Mouse (Mus musculus): ENCODE results near the gene Dph3. TPM values are rescaled to one million over a fixed set of nuclear protein-coding genes. Genes with fewer than 3 reads are reported as not detected.

Gene Dph3
- total RNA-seq, 4 experiments from 2014 or later: 122 to 147 (median 130) TPM

- no peak for DNase-seq (ENCODE audit: low spot score in 2 of 2)
Measured at GRCm38 (mm10) chr14:32084761-32085485, 606 bp downstream of the Dph3 start, which contains the start of gene Oxnad1. Gene Oxnad1 (plus strand): TSS chr14:32085374.

- DNase-seq (ENCODE audit: low spot score in 2 of 2): no peak
Measured at GRCm38 (mm10) chr14:32083466-32083865, 2.1 kb downstream of the Dph3 start.

GRCm38 (mm10) chr14:32082891-32083290, 2.6 kb downstream of the Dph3 start:
- no peak for DNase-seq (ENCODE audit: low spot score in 2 of 2)

- no peak for DNase-seq (ENCODE audit: low spot score in 2 of 2)
Measured at GRCm38 (mm10) chr14:32081026-32081425, 4.5 kb downstream of the Dph3 start.

GRCm38 (mm10) chr14:32076896-32077575, 8.5 kb downstream of the Dph3 start:
- DNase-seq (ENCODE audit: low spot score in 2 of 2): peak; percentile 45 to 46

- peak; percentile 28 to 32 for DNase-seq (ENCODE audit: low spot score in 2 of 2)
Measured at GRCm38 (mm10) chr14:32073901-32074300, 11.6 kb downstream of the Dph3 start.

GRCm38 (mm10) chr14:32073211-32073685, 12.3 kb downstream of the Dph3 start:
- peak; percentile 9 to 21 for DNase-seq (ENCODE audit: low spot score in 2 of 2)

GRCm38 (mm10) chr14:32072807-32073206, 12.7 kb downstream of the Dph3 start:
- no peak for DNase-seq (ENCODE audit: low spot score in 2 of 2)

GRCm38 (mm10) chr14:32061398-32061797, 24.1 kb downstream of the Dph3 start:
- DNase-seq (ENCODE audit: low spot score in 2 of 2): no peak

GRCm38 (mm10) chr14:32057664-32058063, 27.9 kb downstream of the Dph3 start:
- no peak for DNase-seq (ENCODE audit: low spot score in 2 of 2)

- DNase-seq (ENCODE audit: low spot score in 2 of 2): no peak
Measured at GRCm38 (mm10) chr14:32056675-32057074, 28.9 kb downstream of the Dph3 start.

GRCm38 (mm10) chr14:32055781-32056180, 29.7 kb downstream of the Dph3 start:
- no peak for DNase-seq (ENCODE audit: low spot score in 2 of 2)

- no peak for DNase-seq (ENCODE audit: low spot score in 2 of 2)
Measured at GRCm38 (mm10) chr14:32054788-32055187, 30.7 kb downstream of the Dph3 start.

GRCm38 (mm10) chr14:32053895-32054294, 31.6 kb downstream of the Dph3 start:
- DNase-seq (ENCODE audit: low spot score in 2 of 2): no peak

- no peak for DNase-seq (ENCODE audit: low spot score in 2 of 2)
Measured at GRCm38 (mm10) chr14:32050171-32050570, 35.4 kb downstream of the Dph3 start.

- no peak for DNase-seq (ENCODE audit: low spot score in 2 of 2)
Measured at GRCm38 (mm10) chr14:32046357-32046756, 39.2 kb downstream of the Dph3 start.

- no peak for DNase-seq (ENCODE audit: low spot score in 2 of 2)
Measured at GRCm38 (mm10) chr14:32042108-32042507, 43.4 kb downstream of the Dph3 start.

GRCm38 (mm10) chr14:32037661-32038252, 47.8 kb downstream of the Dph3 start:
- no peak for DNase-seq (ENCODE audit: low spot score in 2 of 2)

- no peak for DNase-seq (ENCODE audit: low spot score in 2 of 2)
Measured at GRCm38 (mm10) chr14:32036482-32036881, 49.0 kb downstream of the Dph3 start.

GRCm38 (mm10) chr14:32032522-32032921, 53.0 kb downstream of the Dph3 start:
- peak; percentile 52 to 58 for DNase-seq (ENCODE audit: low spot score in 2 of 2)

All from gastrocnemius, adult 8-10 months (tissue).